Mouse (Mus musculus): ENCODE data around the gene Gdf10. TPM values are rescaled to one million over a fixed set of nuclear protein-coding genes. Genes with fewer than 3 reads are reported as not detected.
A peak's percentile ranks its signal among the peaks of the same experiment; 100 is the strongest.

Gdf10 gene
- polyA plus RNA-seq, 1 experiment from 2014 or later: 4.9 TPM

GRCm38 (mm10) chr14:33922771-33923167 lies 618 bp upstream of the Gdf10 start:
- WGBS: 12% methylated on average over 8 of the region's 8 CpGs
- Histone ChIP-seq H3K36me3 (ENCODE audit: control insufficient read depth, insufficient read depth, low read length) (no peaks in the 10 kb centered on the region), H3K9me3 (ENCODE audit: control insufficient read depth, low read length) (no peaks in the 10 kb centered on the region), H3K4me2 (ENCODE audit: low read length) (peak overlapping the region; percentile 98), H3K27ac (replicated peaks; ENCODE audit: low read depth, low read length) (no peak overlapping the region), H3K9ac (replicated peaks; ENCODE audit: low read length) (peak overlapping the region; percentile 49; the same call in 1 of the 2 replicates), H3K4me1 (ENCODE audit: control insufficient read depth, insufficient read depth, low read length) (peaks cover 10% of the 10 kb centered on the region), H3K27me3 (ENCODE audit: control insufficient read depth, insufficient read depth, low read length) (peaks cover 35% of the 10 kb centered on the region), H3K4me3 (replicated peaks; ENCODE audit: low read depth, low read length) (peak overlapping the region; percentile 57)
- DNase-seq (no peak), ATAC-seq (ENCODE audit: low FRiP score, low TSS enrichment) (no peak)

- ATAC-seq (ENCODE audit: low FRiP score, low TSS enrichment): no peak
- no peaks in the 10 kb centered on the region for H3K27me3 ChIP-seq (ENCODE audit: control insufficient read depth, insufficient read depth, low read length)
- H3K4me3 ChIP-seq (replicated peaks; ENCODE audit: low read depth, low read length): no peak overlapping the region
- 69% methylated on average over 17 of the region's 17 CpGs for WGBS
- no peaks in the 10 kb centered on the region for H3K9me3 ChIP-seq (ENCODE audit: control insufficient read depth, low read length)
- no peaks in the 10 kb centered on the region for H3K4me1 ChIP-seq (ENCODE audit: control insufficient read depth, insufficient read depth, low read length)
- no peak overlapping the region for H3K9ac ChIP-seq (replicated peaks; ENCODE audit: low read length)
- no peak for DNase-seq
- no peak overlapping the region for H3K27ac ChIP-seq (replicated peaks; ENCODE audit: low read depth, low read length)
- H3K4me2 ChIP-seq (ENCODE audit: low read length): no peak overlapping the region
- H3K36me3 ChIP-seq (ENCODE audit: control insufficient read depth, insufficient read depth, low read length): no peaks in the 10 kb centered on the region
These were observed 8.5 kb downstream of the Gdf10 start for GRCm38 (mm10) chr14:33931853-33932252.

- no peaks in the 10 kb centered on the region for H3K36me3 ChIP-seq (ENCODE audit: control insufficient read depth, insufficient read depth, low read length)
- DNase-seq (peak; percentile 73), ATAC-seq (ENCODE audit: low FRiP score, low TSS enrichment) (peak; percentile 27; the same call in 1 of the 2 replicates)
- no peaks in the 10 kb centered on the region for H3K27me3 ChIP-seq (ENCODE audit: control insufficient read depth, insufficient read depth, low read length)
- H3K4me2 ChIP-seq (ENCODE audit: low read length): no peak overlapping the region
- H3K27ac ChIP-seq (replicated peaks; ENCODE audit: low read depth, low read length): 0 out of 2 replicates have a peak overlapping the region, but pooled peaks have one; percentile 13
- H3K4me3 ChIP-seq (replicated peaks; ENCODE audit: low read depth, low read length): no peak overlapping the region
- no peaks in the 10 kb centered on the region for H3K4me1 ChIP-seq (ENCODE audit: control insufficient read depth, insufficient read depth, low read length)
- no peaks in the 10 kb centered on the region for H3K9me3 ChIP-seq (ENCODE audit: control insufficient read depth, low read length)
- no peak overlapping the region for H3K9ac ChIP-seq (replicated peaks; ENCODE audit: low read length)
- WGBS: 57% methylated on average over 10 of the region's 10 CpGs
These were observed 9.7 kb downstream of the Gdf10 start for GRCm38 (mm10) chr14:33932935-33933703.

- Histone ChIP-seq H3K27ac (replicated peaks; ENCODE audit: low read depth, low read length) (0 out of 2 replicates have a peak overlapping the region, but pooled peaks have one; percentile 13), H3K4me2 (ENCODE audit: low read length) (no peak overlapping the region), H3K27me3 (ENCODE audit: control insufficient read depth, insufficient read depth, low read length) (no peaks in the 10 kb centered on the region), H3K9ac (replicated peaks; ENCODE audit: low read length) (no peak overlapping the region), H3K36me3 (ENCODE audit: control insufficient read depth, insufficient read depth, low read length) (no peaks in the 10 kb centered on the region), H3K9me3 (ENCODE audit: control insufficient read depth, low read length) (no peaks in the 10 kb centered on the region), H3K4me3 (replicated peaks; ENCODE audit: low read depth, low read length) (no peak overlapping the region), H3K4me1 (ENCODE audit: control insufficient read depth, insufficient read depth, low read length) (no peaks in the 10 kb centered on the region)
- DNase-seq (peak; percentile 79), ATAC-seq (ENCODE audit: low FRiP score, low TSS enrichment) (no peak)
- WGBS: 40% methylated on average over 5 of the region's 5 CpGs
These were observed 10.5 kb downstream of the Gdf10 start for GRCm38 (mm10) chr14:33933778-33934317.

GRCm38 (mm10) chr14:33939117-33939516 lies 15.7 kb downstream of the Gdf10 start:
- H3K27ac ChIP-seq (replicated peaks; ENCODE audit: low read depth, low read length): no peak overlapping the region
- H3K4me2 ChIP-seq (ENCODE audit: low read length): peak overlapping the region; percentile 30
- H3K27me3 ChIP-seq (ENCODE audit: control insufficient read depth, insufficient read depth, low read length): no peaks in the 10 kb centered on the region
- ATAC-seq (ENCODE audit: low FRiP score, low TSS enrichment) (no peak), DNase-seq (peak; percentile 83)
- H3K9me3 ChIP-seq (ENCODE audit: control insufficient read depth, low read length): no peaks in the 10 kb centered on the region
- 30% methylated on average over 9 of the region's 9 CpGs for WGBS
- no peaks in the 10 kb centered on the region for H3K36me3 ChIP-seq (ENCODE audit: control insufficient read depth, insufficient read depth, low read length)
- H3K4me1 ChIP-seq (ENCODE audit: control insufficient read depth, insufficient read depth, low read length): no peaks in the 10 kb centered on the region
- no peak overlapping the region for H3K4me3 ChIP-seq (replicated peaks; ENCODE audit: low read depth, low read length)
- H3K9ac ChIP-seq (replicated peaks; ENCODE audit: low read length): no peak overlapping the region

GRCm38 (mm10) chr14:33940739-33941138 lies 17.4 kb downstream of the Gdf10 start, which contains the start of gene Gdf2:
Gene Gdf2 (plus strand): TSS chr14:33941039.
- WGBS: 81% methylated on average over 8 of the region's 8 CpGs
- ATAC-seq (ENCODE audit: low FRiP score, low TSS enrichment) (no peak), DNase-seq (no peak)
- Histone ChIP-seq H3K4me3 (replicated peaks; ENCODE audit: low read depth, low read length) (no peak within 1 kb of the TSS), H3K27ac (replicated peaks; ENCODE audit: low read depth, low read length) (no peak within 1 kb of the TSS), H3K36me3 (ENCODE audit: control insufficient read depth, insufficient read depth, low read length) (no peaks in the 10 kb centered on the region), H3K4me2 (ENCODE audit: low read length) (no peak within 1 kb of the TSS), H3K9me3 (ENCODE audit: control insufficient read depth, low read length) (no peaks in the 10 kb centered on the region), H3K27me3 (ENCODE audit: control insufficient read depth, insufficient read depth, low read length) (no peaks in the 10 kb centered on the region), H3K4me1 (ENCODE audit: control insufficient read depth, insufficient read depth, low read length) (no peaks in the 10 kb centered on the region), H3K9ac (replicated peaks; ENCODE audit: low read length) (no peak within 1 kb of the TSS)

- H3K4me2 ChIP-seq (ENCODE audit: low read length): no peak overlapping the region
- WGBS: 88% methylated on average over 5 of the region's 5 CpGs
- ATAC-seq (ENCODE audit: low FRiP score, low TSS enrichment): no peak
These were observed 18.8 kb downstream of the Gdf10 start for GRCm38 (mm10) chr14:33942222-33942621.

GRCm38 (mm10) chr14:33946125-33946524 lies 22.7 kb downstream of the Gdf10 start:
- Histone ChIP-seq H3K4me3 (replicated peaks; ENCODE audit: low read depth, low read length) (no peak overlapping the region), H3K9ac (replicated peaks; ENCODE audit: low read length) (no peak overlapping the region), H3K27me3 (ENCODE audit: control insufficient read depth, insufficient read depth, low read length) (no peaks in the 10 kb centered on the region), H3K4me1 (ENCODE audit: control insufficient read depth, insufficient read depth, low read length) (no peaks in the 10 kb centered on the region), H3K9me3 (ENCODE audit: control insufficient read depth, low read length) (no peaks in the 10 kb centered on the region), H3K4me2 (ENCODE audit: low read length) (no peak overlapping the region), H3K36me3 (ENCODE audit: control insufficient read depth, insufficient read depth, low read length) (no peaks in the 10 kb centered on the region), H3K27ac (replicated peaks; ENCODE audit: low read depth, low read length) (no peak overlapping the region)
- ATAC-seq (ENCODE audit: low FRiP score, low TSS enrichment) (no peak), DNase-seq (no peak)
- 82% methylated on average over 6 of the region's 6 CpGs for WGBS

More at GRCm38 (mm10) chr14:33942222-33942621, 18.8 kb downstream of the Gdf10 start:
- no peaks in the 10 kb centered on the region for H3K4me1 ChIP-seq (ENCODE audit: control insufficient read depth, insufficient read depth, low read length)
- H3K9me3 ChIP-seq (ENCODE audit: control insufficient read depth, low read length): no peaks in the 10 kb centered on the region
- H3K9ac ChIP-seq (replicated peaks; ENCODE audit: low read length): no peak overlapping the region
- DNase-seq: no peak
- no peak overlapping the region for H3K4me3 ChIP-seq (replicated peaks; ENCODE audit: low read depth, low read length)
- H3K36me3 ChIP-seq (ENCODE audit: control insufficient read depth, insufficient read depth, low read length): no peaks in the 10 kb centered on the region
- H3K27ac ChIP-seq (replicated peaks; ENCODE audit: low read depth, low read length): no peak overlapping the region
- H3K27me3 ChIP-seq (ENCODE audit: control insufficient read depth, insufficient read depth, low read length): no peaks in the 10 kb centered on the region

All from midbrain, embryonic 14.5 days (tissue).